Mouse (Mus musculus) neutrophil, adult 59 days (primary cell): Measurements from ENCODE around the gene Olfr658. TPM values are rescaled to one million over a fixed set of nuclear protein-coding genes. Genes with fewer than 3 reads are reported as not detected.

Experiments
- total RNA-seq, 2 experiments: library from RNA; stranded (reverse); gene quantifications; 1 replicate in 1 of 2; 2 replicates in 1 of 2; pipeline ENCODE4 v1.2.4; 2023

The Olfr658 gene
- not detected for total RNA-seq

GRCm38 (mm10) chr7:104646841-104647482, at the start of gene Olfr658:
TSS of gene Olfr658 (minus strand) at chr7:104647305.

GRCm38 (mm10) chr7:104686201-104686600, 39.1 kb upstream of the Olfr658 start, which contains the start of gene Olfr661:
TSS of gene Olfr661 (plus strand) at chr7:104686501.

GRCm38 (mm10) chr7:104666453-104666852, 19.3 kb upstream of the Olfr658 start, which contains the start of gene Olfr659:
TSS of gene Olfr659 (plus strand) at chr7:104666753.

GRCm38 (mm10) chr7:104624494-104624893, 22.6 kb downstream of the Olfr658 start, which contains the start of gene Olfr657:
TSS of gene Olfr657 (plus strand) at chr7:104624794.

GRCm38 (mm10) chr7:104613655-104614054, 33.5 kb downstream of the Olfr658 start, which contains the start of gene Olfr656:
TSS of gene Olfr656 (plus strand) at chr7:104613955.

GRCm38 (mm10) chr7:104601679-104602078, 45.4 kb downstream of the Olfr658 start, which contains the start of gene Olfr655:
TSS of gene Olfr655 (minus strand) at chr7:104601779.

Other genes with a start within 250 kb of the Olfr658 start
- under 1 TPM; 0.64 to 0.73 TPM for gene Trim30c, start 246.5 kb downstream of the Olfr658 start, total RNA-seq
- gene Trim30a, start 182.1 kb downstream of the Olfr658 start, total RNA-seq, result 10 to 100 TPM; 39.9 to 50.2 TPM
- gene Trim30d, start 139.5 kb downstream of the Olfr658 start, total RNA-seq, result 10 to 100 TPM in 1 of 2 experiments, 1 to 10 TPM in 1; 9.8 to 10.1 TPM
- gene Olfr651, start 97.2 kb downstream of the Olfr658 start, total RNA-seq, result not detected
- gene Olfr652, start 86.4 kb downstream of the Olfr658 start, total RNA-seq, result not detected
- gene Olfr653, start 70.0 kb downstream of the Olfr658 start, total RNA-seq, result not detected
- gene Olfr654, start 60.3 kb downstream of the Olfr658 start, total RNA-seq, result not detected
- gene Olfr655, start 45.5 kb downstream of the Olfr658 start, total RNA-seq, result not detected
- gene Olfr656, start 33.4 kb downstream of the Olfr658 start, total RNA-seq, result under 1 TPM in 1 of 2 experiments, not detected in 1; 0.09 TPM
- not detected for gene Olfr657, start 22.5 kb downstream of the Olfr658 start, total RNA-seq
- gene Olfr659, start 19.4 kb upstream of the Olfr658 start, total RNA-seq, result not detected
- gene Olfr661, start 39.2 kb upstream of the Olfr658 start, total RNA-seq, result not detected
- gene Usp17le, start 130.2 kb upstream of the Olfr658 start, total RNA-seq, result not detected
- under 1 TPM in 1 of 2 experiments, not detected in 1; 0.24 TPM for gene Usp17lb, start 195.3 kb upstream of the Olfr658 start, total RNA-seq
- not detected for gene Usp17la, start 209.7 kb upstream of the Olfr658 start, total RNA-seq
- gene Olfr665, start 230.7 kb upstream of the Olfr658 start, total RNA-seq, result not detected
- not detected for gene Olfr666, start 248.6 kb upstream of the Olfr658 start, total RNA-seq